Comparison of ENCODE assay signal across 23 mouse cellular contexts in the genomic region with DNA sequence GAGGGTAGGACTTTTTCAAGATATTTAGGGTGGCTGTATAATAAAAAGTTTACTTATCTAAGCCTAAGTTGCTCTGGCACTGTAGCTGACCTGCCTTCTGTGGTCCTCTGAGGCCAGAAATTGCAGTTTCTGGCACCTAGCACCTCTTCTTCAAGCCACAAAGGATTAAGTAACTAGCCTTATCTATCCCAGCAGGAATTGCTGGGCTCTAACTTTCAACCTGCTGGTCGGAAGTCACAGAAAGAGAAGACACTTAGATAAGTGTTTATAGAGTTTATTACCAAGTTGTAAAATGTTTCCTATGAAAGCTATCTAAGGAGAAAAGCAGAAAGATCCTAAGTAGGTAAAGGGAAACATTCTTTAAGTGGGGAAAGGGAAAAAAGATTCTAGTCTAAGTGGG.
"Had no signal": no experiment of that assay in that cellular context is flagged by ENCODE, and none has a peak within 500 bp of the region (broad histone marks: within the 10 kb centered on the region; RNA-seq: fewer than 3 reads in every experiment).

No protein-coding gene starts in this region.

- H3K4me1 ChIP-seq: limb, embryonic 10.5 days; limb, embryonic 12.5 days; limb, embryonic 13.5 days; limb, embryonic 15.5 days; liver, embryonic 12.5 days; liver, embryonic 13.5 days; liver, embryonic 15.5 days; lung, embryonic 15.5 days; megakaryocyte, embryonic 14.5 days; midbrain, embryonic 10.5 days; midbrain, embryonic 12.5 days; midbrain, embryonic 13.5 days; midbrain, embryonic 15.5 days; neural tube, embryonic 12.5 days had no signal

- ATAC-seq: liver, embryonic 12.5 days; liver, postnatal 0 days; lung, postnatal 0 days; midbrain, embryonic 13.5 days; midbrain, embryonic 15.5 days; midbrain, embryonic 16.5 days had no signal

- H3K27me3 ChIP-seq: limb, embryonic 12.5 days; limb, embryonic 13.5 days; limb, embryonic 15.5 days; liver, embryonic 12.5 days; liver, embryonic 13.5 days; liver, embryonic 15.5 days; lung, embryonic 15.5 days; megakaryocyte, embryonic 14.5 days; midbrain, embryonic 12.5 days; midbrain, embryonic 13.5 days; midbrain, embryonic 15.5 days; neural tube, embryonic 12.5 days had no signal

- H3K9ac ChIP-seq: limb, embryonic 12.5 days; limb, embryonic 13.5 days; limb, embryonic 15.5 days; liver, embryonic 12.5 days; liver, embryonic 13.5 days; liver, embryonic 14.5 days; liver, embryonic 15.5 days; liver, postnatal 0 days; lung, embryonic 14.5 days; lung, embryonic 15.5 days; midbrain, embryonic 12.5 days; midbrain, embryonic 13.5 days; midbrain, embryonic 15.5 days; neural tube, embryonic 12.5 days had no signal

- H3K36me3 ChIP-seq: limb, embryonic 10.5 days; limb, embryonic 12.5 days; limb, embryonic 13.5 days; limb, embryonic 15.5 days; liver, embryonic 12.5 days; liver, embryonic 13.5 days; liver, embryonic 15.5 days; lung, embryonic 15.5 days; midbrain, embryonic 10.5 days; midbrain, embryonic 12.5 days; midbrain, embryonic 13.5 days; midbrain, embryonic 15.5 days; neural tube, embryonic 12.5 days had no signal

- H3K4me2 ChIP-seq: limb, embryonic 12.5 days; limb, embryonic 13.5 days; limb, embryonic 15.5 days; liver, embryonic 11.5 days; liver, embryonic 12.5 days; liver, embryonic 13.5 days; liver, embryonic 15.5 days; lung, embryonic 14.5 days; lung, embryonic 15.5 days; midbrain, embryonic 11.5 days; midbrain, embryonic 12.5 days; midbrain, embryonic 13.5 days; midbrain, embryonic 15.5 days; neural tube, embryonic 12.5 days had no signal

- H3K4me3 ChIP-seq: limb, embryonic 10.5 days; limb, embryonic 12.5 days; limb, embryonic 13.5 days; limb, embryonic 15.5 days; liver, embryonic 12.5 days; liver, embryonic 13.5 days; liver, embryonic 15.5 days; lung, embryonic 15.5 days; megakaryocyte, embryonic 14.5 days; midbrain, embryonic 10.5 days; midbrain, embryonic 12.5 days; midbrain, embryonic 13.5 days; midbrain, embryonic 15.5 days; myocyte; neural tube, embryonic 12.5 days had no signal

- H3K9me3 ChIP-seq: limb, embryonic 10.5 days; limb, embryonic 12.5 days; limb, embryonic 13.5 days; limb, embryonic 15.5 days; liver, embryonic 12.5 days; liver, embryonic 13.5 days; liver, embryonic 15.5 days; lung, embryonic 15.5 days; megakaryocyte, embryonic 14.5 days; midbrain, embryonic 10.5 days; midbrain, embryonic 12.5 days; midbrain, embryonic 13.5 days; midbrain, embryonic 15.5 days; neural tube, embryonic 12.5 days had no signal

- H3K27ac ChIP-seq: limb, embryonic 10.5 days; limb, embryonic 12.5 days; limb, embryonic 13.5 days; limb, embryonic 15.5 days; liver, embryonic 12.5 days; liver, embryonic 13.5 days; liver, embryonic 14.5 days; liver, embryonic 15.5 days; lung, embryonic 15.5 days; macrophage; midbrain, embryonic 10.5 days; midbrain, embryonic 12.5 days; midbrain, embryonic 13.5 days; midbrain, embryonic 15.5 days; neural tube, embryonic 12.5 days had no signal
